Mouse (Mus musculus): ENCODE data around the gene Dnah8. TPM values are rescaled to one million over a fixed set of nuclear protein-coding genes. Genes with fewer than 3 reads are reported as not detected.

The Dnah8 gene
- total RNA-seq, 2 experiments from 2014 or later, result 20.3 to 23.1 TPM

DNA sequence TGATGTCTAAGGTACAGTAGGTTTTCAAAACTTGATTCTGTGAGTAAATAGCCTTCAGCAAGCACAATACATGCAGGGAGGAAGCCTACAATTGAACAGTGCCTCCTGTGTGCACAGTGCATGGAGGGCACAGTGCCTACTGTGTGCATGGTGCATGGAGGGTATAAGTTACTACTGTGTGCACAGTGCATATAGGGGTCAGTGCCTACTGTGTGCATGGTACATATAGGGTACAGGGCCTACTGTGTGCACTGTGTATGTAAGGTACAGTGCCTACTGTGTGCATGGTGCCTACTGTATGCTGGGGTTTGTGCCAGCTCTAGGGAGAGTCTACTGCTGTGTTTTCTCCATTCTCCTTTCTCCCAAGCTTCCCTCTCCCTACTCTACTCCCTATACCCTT is 290.1 kb downstream of the Dnah8 start:
- ATAC-seq (replicated peaks; ENCODE audit: poor library complexity, severe bottlenecking), result no peak

DNA sequence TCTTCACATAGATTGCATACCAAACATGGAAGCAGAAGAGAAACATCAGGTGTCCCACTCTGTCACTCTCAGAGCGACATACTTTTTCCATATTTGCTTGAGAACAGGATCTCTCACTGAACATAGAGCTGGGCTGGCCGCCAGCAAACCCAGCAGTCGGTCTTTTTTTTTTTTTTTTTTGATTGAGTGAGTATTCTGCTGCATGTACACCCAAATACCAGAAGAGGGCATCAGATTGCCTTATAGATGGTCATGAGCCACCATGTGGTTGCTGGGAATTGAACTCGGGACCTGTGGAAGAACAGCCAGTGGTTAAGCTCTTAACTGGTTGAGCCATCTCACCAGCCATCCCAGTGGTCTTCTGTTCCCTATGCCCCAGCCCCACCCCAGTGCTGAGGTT is 299.4 kb downstream of the Dnah8 start:
- no peak for ATAC-seq (replicated peaks; ENCODE audit: poor library complexity, severe bottlenecking)

Other genes starting within 250 kb of the Dnah8 start
- gene Btbd9, start 47.9 kb upstream of the Dnah8 start, total RNA-seq (2014; fragmentation: Nextera tagmentation), result 34.7 and 40.5 TPM in 2 replicates
- 22.0 and 22.1 TPM in 2 replicates for gene Btbd9, start 47.9 kb upstream of the Dnah8 start, total RNA-seq (2017)
- gene Glo1, start 2.5 kb downstream of the Dnah8 start, total RNA-seq (2014; fragmentation: Nextera tagmentation), result 52.8 and 91.5 TPM in 2 replicates
- 98.3 and 117 TPM in 2 replicates for gene Glo1, start 2.5 kb downstream of the Dnah8 start, total RNA-seq (2017)